18 mouse cellular contexts compared by ENCODE assay signal in the genomic region with DNA sequence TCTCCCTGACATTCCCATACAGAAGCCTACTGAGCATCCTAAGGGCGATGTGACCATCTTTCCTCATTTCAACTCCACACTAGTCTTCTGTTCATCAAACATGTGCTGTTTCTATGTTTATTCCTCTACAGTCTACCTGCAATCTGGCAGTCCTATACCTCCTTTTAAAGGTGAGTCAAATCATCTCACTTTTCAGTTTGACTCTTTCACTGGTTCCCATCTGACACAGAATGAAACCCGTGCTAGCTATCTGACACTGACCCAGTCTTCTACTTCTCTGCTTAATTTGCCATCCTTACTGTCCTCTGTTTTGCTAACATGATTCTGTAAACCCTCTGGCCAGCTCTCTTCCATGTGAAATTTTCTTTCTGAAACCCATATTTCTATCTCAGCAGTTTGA.
DNase-seq lines count a peak whose midpoint lies in the region; ATAC-seq and TF ChIP-seq lines count a peak whose summit lies in the region.
"Had no signal": no experiment of that assay in that cellular context is flagged by ENCODE, and none has a peak within 500 bp of the region (broad histone marks: within the 10 kb centered on the region; RNA-seq: fewer than 3 reads in every experiment).

No protein-coding gene starts in this region.

- H3K27ac ChIP-seq in CH12.LX (ENCODE audit: insufficient read depth, low read depth): no peak overlapping the region
- H3K27ac ChIP-seq in kidney, embryonic 16.5 days (ENCODE audit: low read length): no peak overlapping the region

- ATAC-seq in kidney, embryonic 16.5 days (ENCODE audit: low FRiP score, low TSS enrichment): no peak
- ATAC-seq: activated CD4-positive, CD25-positive, alpha-beta regulatory T cell, adult 4 months; CD4-positive, CD25-positive, alpha-beta regulatory T cell, adult 4 months; Patski had no signal

- peaks cover 0 to 7% of the 10 kb centered on the region in 2 experiments; a peak in 1 of 4 replicates for H3K4me1 ChIP-seq in CH12.LX (ENCODE audit: control insufficient read depth in 1 of 2, insufficient read depth in 2 of 2)
- H3K4me1 ChIP-seq in kidney, embryonic 16.5 days (ENCODE audit: insufficient read depth, low read length): no peaks in the 10 kb centered on the region

- peak; percentile 71 for TF ChIP-seq EP300 in CH12.LX (IDR thresholded peaks at IDR 0.05; ENCODE audit: low read length)

- 87% methylated on average over 2 of the region's 2 CpGs for WGBS in kidney, embryonic 16.5 days

- no peak overlapping the region for H3K9ac ChIP-seq in CH12.LX (ENCODE audit: insufficient read depth, low read depth)
- H3K9ac ChIP-seq in kidney, embryonic 16.5 days (replicated peaks; ENCODE audit: low read length): no peak overlapping the region

- no peak for TF ChIP-seq POLR2A in CH12.LX (IDR thresholded peaks at IDR 0.05; ENCODE audit: low read depth, low read length)

- dilution Hi-C loops in CH12.LX (cut with MboI; ENCODE audit: extremely low pct_ligation_motif_present, extremely low pct_unique_long_range_greater_than_20kb, low sequenced_read_pairs): no loop called here

- no peaks in the 10 kb centered on the region for H3K27me3 ChIP-seq in CH12.LX (replicated peaks)
- no peaks in the 10 kb centered on the region for H3K27me3 ChIP-seq in kidney, embryonic 16.5 days (ENCODE audit: insufficient read depth, low read length)
- H3K27me3 ChIP-seq: Patski had no signal

- no peak overlapping the region for H3K4me3 ChIP-seq in CH12.LX (replicated peaks in 1 of 3; ENCODE audit: low read depth in 2 of 3, low read length in 2 of 3, poor library complexity in 1 of 3)
- no peak overlapping the region for H3K4me3 ChIP-seq in kidney, embryonic 16.5 days (ENCODE audit: low read length)

- H3K36me3 ChIP-seq in CH12.LX (replicated peaks in 1 of 2; ENCODE audit: control insufficient read depth in 1 of 2, insufficient read depth in 1 of 2, low read length in 1 of 2): no peaks in the 10 kb centered on the region
- no peaks in the 10 kb centered on the region for H3K36me3 ChIP-seq in kidney, embryonic 16.5 days (ENCODE audit: insufficient read depth, low read length)
- H3K36me3 ChIP-seq: G1E had no signal

- no peak for TF ChIP-seq CTCF in CH12.LX (conservative IDR thresholded peaks at IDR 0.05 in 1 of 2, IDR thresholded peaks at IDR 0.05 in 1 of 2; ENCODE audit: low read depth in 2 of 2, low read length in 2 of 2)

- in situ Hi-C loops in CH12.LX (cut with MboI; ENCODE audit: low pct_ligation_motif_present, low pct_unique_long_range_greater_than_20kb, low sequenced_read_pairs): no loop called here

- TF ChIP-seq RAD21 in CH12.LX (IDR thresholded peaks at IDR 0.05; ENCODE audit: low read depth, low read length): no peak

- DNase-seq in CH12.LX (ENCODE audit: extremely low read depth): no peak
- DNase-seq: adrenal gland, adult 2 months; adrenal gland, adult 8-10 months; adrenal gland, postnatal 10 days; adrenal gland, postnatal 14 days; adrenal gland, postnatal 25 days; adrenal gland, postnatal 36 days; B cell, adult 2 months; cerebellum, adult 11 months; cerebellum, adult 11-12 months; cerebellum, adult 18-20 months; cerebellum, adult 2 months; cerebellum, adult 8-10 months had no signal

- H3K4me2 ChIP-seq in CH12.LX (ENCODE audit: insufficient read depth, low read depth, poor library complexity, severe bottlenecking): no peak overlapping the region
- H3K4me2 ChIP-seq in kidney, embryonic 16.5 days (replicated peaks; ENCODE audit: low read depth, low read length): no peak overlapping the region

- H3K9me3 ChIP-seq in CH12.LX (replicated peaks; ENCODE audit: low read length): no peaks in the 10 kb centered on the region
- no peaks in the 10 kb centered on the region for H3K9me3 ChIP-seq in kidney, embryonic 16.5 days (ENCODE audit: low read length)
- H3K9me3 ChIP-seq: G1E had no signal

- no peaks in the 10 kb centered on the region for H3K79me2 ChIP-seq in CH12.LX (replicated peaks; ENCODE audit: control insufficient read depth, extremely low read depth, insufficient read depth, poor library complexity, severe bottlenecking)

TF ChIP-seq in CH12.LX, 34 proteins besides CTCF, POLR2A, EP300 and RAD21:
- TF ChIP-seq IRF4 (IDR thresholded peaks at IDR 0.05; ENCODE audit: low read depth, low read length) (peak; percentile 39; the same call in 1 of the 2 replicates), USF1 (IDR thresholded peaks at IDR 0.05; ENCODE audit: low read depth, low read length) (no peak), ZNF384 (IDR thresholded peaks at IDR 0.05; ENCODE audit: low read depth, low read length) (no peak), ZKSCAN1 (IDR thresholded peaks at IDR 0.05; ENCODE audit: borderline replicate concordance, low read depth, low read length) (no peak), JUN (IDR thresholded peaks at IDR 0.05; ENCODE audit: insufficient read depth, low read depth, low read length) (peak; percentile 50), JUND (conservative IDR thresholded peaks at IDR 0.05; ENCODE audit: low read depth, low read length) (peak; percentile 41; the same call in 1 of the 2 replicates), RCOR1 (conservative IDR thresholded peaks at IDR 0.05; ENCODE audit: low read depth, low read length) (0 out of 2 replicates have a peak, but pooled peaks have one; percentile 23), BHLHE40 (IDR thresholded peaks at IDR 0.05; ENCODE audit: low read depth, low read length) (peak; percentile 82)
